Mouse (Mus musculus) spleen, adult 18-20 months (tissue): ENCODE data around the gene Trmt1.
A peak's percentile ranks its signal among the peaks of the same experiment; 100 is the strongest.

Experiments used
- DNase-seq, 2 experiments: peaks; one replicate each; pipeline ENCODE4 v3.0.0; 2022; ENCODE audit warnings: mixed read lengths in 2 of 2

The Trmt1 gene

GRCm38 (mm10) chr8:84733959-84734358 is 47.9 kb downstream of the Trmt1 start:
- DNase-seq = no peak

GRCm38 (mm10) chr8:84734680-84735079 is 48.6 kb downstream of the Trmt1 start:
- no peak for DNase-seq

- DNase-seq = no peak
Measured at GRCm38 (mm10) chr8:84735597-84735996, 49.5 kb downstream of the Trmt1 start.

GRCm38 (mm10) chr8:84736521-84736920 is 50.4 kb downstream of the Trmt1 start:
- no peak for DNase-seq

GRCm38 (mm10) chr8:84737608-84738007 is 51.5 kb downstream of the Trmt1 start:
- DNase-seq = peak; percentile 70 to 81

- no peak for DNase-seq
Measured at GRCm38 (mm10) chr8:84738266-84738665, 52.2 kb downstream of the Trmt1 start.

- DNase-seq = no peak
Measured at GRCm38 (mm10) chr8:84738715-84739400, 52.8 kb downstream of the Trmt1 start.

- no peak for DNase-seq
Measured at GRCm38 (mm10) chr8:84739401-84739742, 53.3 kb downstream of the Trmt1 start.

- no peak for DNase-seq
Measured at GRCm38 (mm10) chr8:84740895-84741843, 55.1 kb downstream of the Trmt1 start.

GRCm38 (mm10) chr8:84742171-84743053 is 56.3 kb downstream of the Trmt1 start:
- no peak for DNase-seq

GRCm38 (mm10) chr8:84743054-84743415 is 56.9 kb downstream of the Trmt1 start:
- no peak for DNase-seq

GRCm38 (mm10) chr8:84743517-84744420 is 57.7 kb downstream of the Trmt1 start:
- no peak for DNase-seq

GRCm38 (mm10) chr8:84745032-84745925 is 59.2 kb downstream of the Trmt1 start:
- DNase-seq = no peak
